Mouse (Mus musculus) kidney, adult 8-10 months (tissue): ENCODE measurements around the gene Rhbg.

Source experiments
- DNase-seq, 2 experiments: peaks; one replicate each; pipeline ENCODE4 v3.0.0; 2022

Rhbg gene

GRCm38 (mm10) chr3:88206500-88206899 is 48.0 kb downstream of the Rhbg start:
- DNase-seq: no peak

GRCm38 (mm10) chr3:88205563-88206491 is 48.7 kb downstream of the Rhbg start:
- no peak for DNase-seq

GRCm38 (mm10) chr3:88205176-88205562 is 49.3 kb downstream of the Rhbg start:
- DNase-seq: no peak

GRCm38 (mm10) chr3:88204751-88205150 is 49.8 kb downstream of the Rhbg start:
- no peak for DNase-seq

- no peak for DNase-seq
Measured at GRCm38 (mm10) chr3:88203999-88204700, 50.4 kb downstream of the Rhbg start.

GRCm38 (mm10) chr3:88203456-88203855 is 51.1 kb downstream of the Rhbg start:
- DNase-seq: no peak

- no peak for DNase-seq
Measured at GRCm38 (mm10) chr3:88202986-88203385, 51.5 kb downstream of the Rhbg start.

GRCm38 (mm10) chr3:88201640-88202039 is 52.9 kb downstream of the Rhbg start:
- DNase-seq: no peak

GRCm38 (mm10) chr3:88200972-88201330 is 53.6 kb downstream of the Rhbg start:
- no peak for DNase-seq

- no peak for DNase-seq
Measured at GRCm38 (mm10) chr3:88200161-88200971, 54.1 kb downstream of the Rhbg start.

GRCm38 (mm10) chr3:88199541-88200110 is 54.9 kb downstream of the Rhbg start:
- no peak for DNase-seq

- DNase-seq: no peak
Measured at GRCm38 (mm10) chr3:88198505-88199020, 55.9 kb downstream of the Rhbg start.

GRCm38 (mm10) chr3:88197741-88198504 is 56.6 kb downstream of the Rhbg start:
- DNase-seq: no peak
